Mouse (Mus musculus) small intestine, adult 2 months (tissue): ENCODE results near the gene Wdr95. TPM values are rescaled to one million over a fixed set of nuclear protein-coding genes. Genes with fewer than 3 reads are reported as not detected.

Source experiments
- H3K27ac ChIP-seq: fragments of 200-500 bp; 2 replicates; pipeline ENCODE4 v1.5.1; 2012; ENCODE audit warnings: low read depth, low read length, control low read depth, inconsistent platforms; ENCODE audit not compliant: insufficient read depth
- H3K27me3 ChIP-seq: fragments of 200-500 bp; 2 replicates; pipeline ENCODE4 v1.6.1; 2012; ENCODE audit warnings: mild to moderate bottlenecking, moderate library complexity, low read length, inconsistent platforms; ENCODE audit not compliant: control insufficient read depth, insufficient read depth
- H3K36me3 ChIP-seq: fragments of 200-500 bp; 2 replicates; pipeline ENCODE4 v1.6.1; 2012; ENCODE audit warnings: mild to moderate bottlenecking, low read length, control low read depth, inconsistent platforms; ENCODE audit not compliant: control insufficient read depth, insufficient read depth
- H3K4me1 ChIP-seq: fragments of 200-500 bp; 2 replicates; pipeline ENCODE4 v1.6.1; 2012; ENCODE audit warnings: low read length, inconsistent platforms, mixed read lengths; ENCODE audit not compliant: control insufficient read depth, insufficient read depth, insufficient read length
- H3K4me3 ChIP-seq: fragments of 200-500 bp; 2 replicates; pipeline ENCODE4 v1.5.1; 2012; ENCODE audit warnings: low read depth, mild to moderate bottlenecking, control low read depth, inconsistent platforms, low read length, moderate library complexity
- CTCF ChIP-seq: fragments of 200-500 bp; IDR thresholded peaks from 2 replicates; pipeline ENCODE4 v1.5.1; 2012; ENCODE audit warnings: low read depth, mild to moderate bottlenecking, control low read depth, inconsistent platforms, low read length, moderate library complexity, mixed read lengths; ENCODE audit not compliant: insufficient replicate concordance, insufficient read length; ENCODE audit errors: extremely low read depth
- POLR2A ChIP-seq: fragments of 200-500 bp; IDR thresholded peaks from 2 replicates; pipeline ENCODE4 v1.6.1; 2012; ENCODE audit warnings: low read depth, mild to moderate bottlenecking, control low read depth, inconsistent platforms, low read length, moderate library complexity
- WGBS: fragments of 180-500 bp; shearing (Covaris S2); methylation state at CpG from one replicate; pipeline ENCODE4 v1.1.7; 2018; 5-methylcytosine and 5-hydroxymethylcytosine counted together
- polyA plus RNA-seq: library from polyadenylated mRNA; depleted of rRNA; stranded (reverse); fragments of >200 nt; gene quantifications from 2 replicates; pipeline ENCODE4 v1.2.3, GENCODE M21; 2012

Wdr95 gene
- polyA plus RNA-seq, 1 experiment, result not detected

DNA sequence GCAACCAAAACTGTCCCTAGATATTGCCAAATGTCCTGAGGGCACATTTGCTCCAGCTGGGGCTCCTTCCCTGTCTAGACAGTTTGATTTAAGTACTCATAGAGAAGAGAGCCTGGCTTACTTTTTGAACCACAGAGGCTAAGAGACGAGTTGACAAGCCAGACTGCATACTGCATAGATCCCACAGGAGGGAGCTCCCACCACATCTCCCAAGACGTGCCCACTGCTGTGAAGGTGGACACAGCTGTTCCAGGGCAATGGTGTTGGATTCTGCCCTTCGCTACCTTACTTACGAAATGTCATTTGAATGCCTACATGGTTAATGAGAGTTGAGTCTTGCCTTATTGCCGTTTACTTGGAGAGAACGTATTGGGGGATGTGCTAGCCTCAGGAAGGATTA lies 113.9 kb downstream of the Wdr95 start:
- TF ChIP-seq CTCF, result peak; percentile 51; the same call in 1 of the 2 replicates
- no peak for TF ChIP-seq POLR2A
- no peaks in the 10 kb centered on the region for H3K27me3 ChIP-seq
- no peaks in the 10 kb centered on the region for H3K36me3 ChIP-seq
- no peaks in the 10 kb centered on the region; the same call in 1 of the 2 replicates for H3K4me1 ChIP-seq
- H3K4me3 ChIP-seq, result no peak overlapping the region
- WGBS, result 21% methylated on average over 6 of the region's 6 CpGs
- H3K27ac ChIP-seq, result peak overlapping the region; percentile 39; the same call in 1 of the 2 replicates

DNA sequence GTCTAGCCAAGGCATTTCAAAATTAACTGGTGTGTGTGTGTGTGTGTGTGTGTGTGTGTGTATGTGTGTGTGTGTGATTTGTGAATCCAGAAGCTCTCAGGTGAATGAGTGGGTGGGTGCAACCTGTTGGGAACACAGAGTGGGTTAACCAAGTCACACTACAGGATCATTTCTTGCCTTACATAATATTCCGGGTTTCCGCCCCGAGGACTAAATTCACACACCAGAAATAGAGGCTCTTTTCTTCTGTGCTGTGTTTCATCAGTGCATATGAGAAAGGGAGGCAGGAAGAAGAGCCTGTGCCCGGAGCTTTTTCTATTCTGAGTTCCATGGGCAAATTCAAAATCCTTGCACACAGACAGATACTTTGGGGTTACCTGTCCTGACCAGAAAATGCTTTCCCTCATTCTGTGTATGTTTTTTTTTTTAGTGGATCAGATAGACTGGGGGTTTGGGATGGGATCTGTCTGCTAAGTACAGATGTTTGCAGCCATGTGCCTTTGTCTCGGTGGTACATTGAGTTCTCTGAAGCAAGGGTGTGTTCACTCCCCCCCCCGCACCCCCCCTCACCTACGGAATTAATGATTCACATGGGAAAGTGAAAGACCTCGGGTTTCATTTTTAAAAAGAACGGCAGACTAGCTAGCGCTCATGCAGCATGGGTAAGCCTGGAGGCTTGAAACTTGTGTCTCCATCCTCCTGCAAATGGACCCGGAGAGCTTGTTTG lies 114.5 kb downstream of the Wdr95 start:
- H3K27ac ChIP-seq, result peak overlapping the region; percentile 39; the same call in 1 of the 2 replicates
- 30% methylated on average over 11 of the region's 11 CpGs for WGBS
- H3K4me3 ChIP-seq, result peak overlapping the region; percentile 47
- peaks cover 1% of the 10 kb centered on the region; the same call in 1 of the 2 replicates for H3K4me1 ChIP-seq
- H3K36me3 ChIP-seq, result no peaks in the 10 kb centered on the region
- no peak for TF ChIP-seq POLR2A
- TF ChIP-seq CTCF, result no peak
- no peaks in the 10 kb centered on the region for H3K27me3 ChIP-seq

DNA sequence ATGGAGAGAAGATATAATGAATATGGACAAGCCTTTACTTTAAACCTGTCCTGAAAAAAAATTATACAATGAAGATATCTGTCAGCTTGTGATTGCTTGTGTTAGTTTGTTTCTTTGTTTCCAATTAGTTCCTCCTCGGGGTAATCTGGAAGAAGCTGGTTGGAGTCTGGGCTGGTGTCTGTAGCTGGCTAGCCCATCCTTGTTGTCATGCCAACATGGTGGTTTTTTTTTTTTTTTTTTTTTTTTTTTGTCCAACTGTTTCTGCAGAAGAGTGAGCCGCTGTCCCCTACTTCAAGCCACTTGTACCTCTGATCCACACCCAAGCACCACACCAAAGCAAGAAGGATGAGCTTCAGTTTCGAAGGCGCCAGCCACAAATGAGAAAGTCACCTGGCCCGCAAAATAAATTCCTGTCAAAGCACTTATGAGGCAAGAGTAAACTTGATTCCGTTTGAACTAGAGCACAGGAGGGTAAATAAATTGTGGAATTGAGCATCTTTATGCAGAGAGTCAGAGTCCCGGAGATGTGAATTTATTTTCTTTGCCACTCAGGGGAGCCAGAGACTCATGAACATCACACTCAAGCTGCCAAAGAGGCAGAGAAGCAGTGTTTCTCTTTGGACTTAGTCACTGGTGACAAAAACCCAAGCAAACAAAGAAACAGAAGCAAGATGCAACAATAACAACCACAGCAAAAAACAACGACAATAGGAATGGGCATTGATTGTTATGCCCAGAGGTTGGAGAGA lies 119.1 kb downstream of the Wdr95 start:
- Histone ChIP-seq H3K4me3 (no peak overlapping the region), H3K36me3 (no peaks in the 10 kb centered on the region), H3K27ac (peak overlapping the region; percentile 99), H3K4me1 (peaks cover 21% of the 10 kb centered on the region; the same call in 1 of the 2 replicates), H3K27me3 (no peaks in the 10 kb centered on the region)
- WGBS, result 34% methylated on average over 8 of the region's 8 CpGs
- TF ChIP-seq CTCF, result no peak
- no peak for TF ChIP-seq POLR2A

DNA sequence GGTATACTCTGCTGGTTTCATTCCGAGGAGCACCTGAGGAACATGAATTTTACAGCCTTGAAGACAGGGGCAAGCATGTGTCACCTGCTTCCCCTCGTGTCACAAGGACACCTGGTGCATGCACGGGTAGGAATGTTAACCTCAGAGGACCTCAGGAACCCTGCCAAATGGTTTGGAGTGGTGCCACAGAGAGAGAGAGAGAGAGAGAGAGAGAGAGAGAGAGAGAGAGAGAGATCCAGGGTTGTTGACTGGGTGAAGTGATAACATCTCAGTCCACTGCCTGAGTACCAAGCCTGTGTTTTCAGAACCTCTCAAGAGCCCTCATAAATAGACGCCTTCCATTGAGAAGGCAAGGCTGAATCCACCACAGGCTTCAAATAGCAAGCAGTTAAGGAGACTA lies 119.7 kb downstream of the Wdr95 start:
- H3K36me3 ChIP-seq, result no peaks in the 10 kb centered on the region
- no peaks in the 10 kb centered on the region for H3K27me3 ChIP-seq
- no peak overlapping the region for H3K4me3 ChIP-seq
- H3K4me1 ChIP-seq, result peaks cover 21% of the 10 kb centered on the region; the same call in 1 of the 2 replicates
- H3K27ac ChIP-seq, result peak overlapping the region; percentile 99
- WGBS, result 16% methylated on average over 4 of the region's 4 CpGs
- TF ChIP-seq POLR2A, result no peak
- no peak for TF ChIP-seq CTCF

- H3K27me3 ChIP-seq, result no peaks in the 10 kb centered on the region
- peak overlapping the region; percentile 99 for H3K27ac ChIP-seq
- no peak overlapping the region for H3K4me3 ChIP-seq
- TF ChIP-seq CTCF (no peak), POLR2A (no peak)
- 20% methylated on average over 6 of the region's 6 CpGs for WGBS
- peaks cover 23% of the 10 kb centered on the region; the same call in 1 of the 2 replicates for H3K4me1 ChIP-seq
- H3K36me3 ChIP-seq, result no peaks in the 10 kb centered on the region
Observed at GRCm38 (mm10) chr5:149648895-149649406, 120.5 kb downstream of the Wdr95 start.

- Histone ChIP-seq H3K36me3 (no peaks in the 10 kb centered on the region), H3K4me1 (peaks cover 28% of the 10 kb centered on the region; the same call in 1 of the 2 replicates), H3K4me3 (peak overlapping the region; percentile 35), H3K27ac (peak overlapping the region; percentile 99), H3K27me3 (no peaks in the 10 kb centered on the region)
- TF ChIP-seq CTCF, result no peak
- 0 out of 2 replicates have a peak, but pooled peaks have one; percentile 9 for TF ChIP-seq POLR2A
- WGBS, result 27% methylated on average over 14 of the region's 14 CpGs
Observed at GRCm38 (mm10) chr5:149649499-149650178, 121.2 kb downstream of the Wdr95 start.

GRCm38 (mm10) chr5:149650179-149650553 lies 121.7 kb downstream of the Wdr95 start:
- Histone ChIP-seq H3K27me3 (no peaks in the 10 kb centered on the region), H3K27ac (peak overlapping the region; percentile 99), H3K4me3 (peak overlapping the region; percentile 35), H3K4me1 (peaks cover 28% of the 10 kb centered on the region; the same call in 1 of the 2 replicates), H3K36me3 (no peaks in the 10 kb centered on the region)
- TF ChIP-seq POLR2A (no peak), CTCF (no peak)
- 20% methylated on average over 4 of the region's 4 CpGs for WGBS
